Mouse (Mus musculus) adrenal gland, adult 10 weeks (tissue): Measurements from ENCODE around the gene Mup10. TPM values are rescaled to one million over a fixed set of nuclear protein-coding genes. Genes with fewer than 3 reads are reported as not detected.

ENCODE experiments used
- polyA plus RNA-seq: library from polyadenylated mRNA; stranded (reverse); fragments of 350-450 nt; fragmentation: Illumina TruSeq; extraction: RNeasy Lipid Tissue Mini Kit (QIAGEN cat#74804); gene quantifications from one replicate; pipeline ENCODE4 v1.2.3, GENCODE M21; 2014; ENCODE audit warnings: low read depth, low replicate concordance

The Mup10 gene
- polyA plus RNA-seq, result not detected

DNA sequence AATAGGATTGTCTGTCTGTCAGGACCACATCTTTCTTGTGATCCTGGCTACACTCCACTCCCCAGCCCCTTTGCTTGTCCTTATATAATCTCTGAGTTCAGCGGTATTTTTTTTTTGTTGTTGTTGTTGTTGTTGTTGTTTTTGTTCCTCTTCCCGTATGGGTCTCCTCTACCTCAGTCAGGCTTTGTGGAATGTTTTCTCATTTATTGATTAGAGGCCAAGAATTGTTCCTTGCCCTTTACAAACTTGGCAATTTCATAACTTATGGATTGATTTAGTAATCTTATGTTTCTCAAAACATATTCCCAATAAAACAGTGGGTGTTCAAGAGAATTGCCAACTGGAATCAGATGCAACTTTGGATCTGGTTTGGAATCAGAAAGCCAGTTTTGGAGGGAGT is at the start of gene Mup10:
Gene Mup10, minus strand, starts transcription at position 101 of the 400 bp plus-strand sequence.

Other genes starting within 250 kb of the Mup10 start
- not detected for gene Mup9, start 160.2 kb downstream of the Mup10 start, polyA plus RNA-seq
- not detected for gene Mup1, start 80.2 kb downstream of the Mup10 start, polyA plus RNA-seq
- 1.8 TPM for gene Mup11, start 80.2 kb upstream of the Mup10 start, polyA plus RNA-seq
- gene Mup12, start 159.1 kb upstream of the Mup10 start, polyA plus RNA-seq, result not detected
- 22.7 TPM for gene Mup22, start 239.3 kb upstream of the Mup10 start, polyA plus RNA-seq